Mouse (Mus musculus): ENCODE measurements around the gene Acacb.

- no peak for TF ChIP-seq CTCF (IDR thresholded peaks at IDR 0.05; ENCODE audit: extremely low read depth, insufficient read depth, low read length)
- TF ChIP-seq POLR2A (IDR thresholded peaks at IDR 0.05; ENCODE audit: extremely low read depth, insufficient read depth, low read length): no peak
Observed at GRCm38 (mm10) chr5:114264030-114264459, 117.7 kb downstream of the Acacb start.
